Mouse (Mus musculus): Measurements from ENCODE around the gene Acp7. TPM values are rescaled to one million over a fixed set of nuclear protein-coding genes. Genes with fewer than 3 reads are reported as not detected.

Acp7 gene
- total and polyA plus RNA-seq, 2 experiments = not detected

DNA sequence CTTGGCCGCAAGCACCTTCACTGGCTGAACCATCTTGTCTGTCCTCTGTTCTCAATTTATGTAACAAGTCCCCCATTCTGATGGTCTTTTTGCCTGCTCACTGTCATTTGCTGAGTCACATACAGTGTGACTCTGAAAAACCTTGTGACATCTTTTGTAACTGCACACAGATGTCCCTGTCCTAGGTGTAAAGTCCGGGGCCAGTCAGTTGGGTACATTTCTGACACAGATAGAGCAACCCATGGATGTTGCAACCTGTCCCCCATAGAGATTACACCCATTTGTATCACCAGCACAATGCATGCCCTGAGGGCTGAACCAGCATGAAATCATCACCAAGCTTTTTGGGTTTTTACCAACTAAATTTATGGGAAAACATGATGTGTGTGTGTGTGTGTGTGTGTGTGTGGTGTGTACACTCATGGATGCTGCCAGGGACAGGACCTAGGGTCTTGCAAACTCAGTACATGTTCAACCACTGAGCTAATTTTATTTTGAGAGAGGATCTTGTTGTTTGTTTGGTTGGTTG lies 14.9 kb upstream of the Acp7 start:
- peak overlapping the region; percentile 62 for H3K27ac ChIP-seq (replicated peaks; ENCODE audit: insufficient read depth, low read depth, low read length)
- 44% methylated on average over 2 of the region's 2 CpGs for WGBS
- no peak overlapping the region for H3K9ac ChIP-seq (ENCODE audit: low read depth, low read length)
- no peaks in the 10 kb centered on the region for H3K27me3 ChIP-seq (ENCODE audit: control insufficient read depth, insufficient read depth, low read length)
- no peaks in the 10 kb centered on the region for H3K36me3 ChIP-seq (ENCODE audit: control insufficient read depth, insufficient read depth, low read length)
- no peaks in the 10 kb centered on the region for H3K79me2 ChIP-seq (ENCODE audit: control insufficient read depth, insufficient read depth, low read length)
- H3K4me3 ChIP-seq (ENCODE audit: insufficient read depth, low read depth, low read length) = no peak overlapping the region
- peaks cover 6% of the 10 kb centered on the region; the same call in 1 of the 2 replicates for H3K4me1 ChIP-seq (ENCODE audit: control insufficient read depth, insufficient read depth, low read length)
- no peak for TF ChIP-seq CTCF (IDR thresholded peaks at IDR 0.05; ENCODE audit: low read depth, low read length)
- TF ChIP-seq POLR2A (IDR thresholded peaks at IDR 0.05; ENCODE audit: extremely low read depth, insufficient read depth, low read length) = no peak
- peak; percentile 92 for DNase-seq (ENCODE audit: extremely low read depth, low read depth, low spot score)

DNA sequence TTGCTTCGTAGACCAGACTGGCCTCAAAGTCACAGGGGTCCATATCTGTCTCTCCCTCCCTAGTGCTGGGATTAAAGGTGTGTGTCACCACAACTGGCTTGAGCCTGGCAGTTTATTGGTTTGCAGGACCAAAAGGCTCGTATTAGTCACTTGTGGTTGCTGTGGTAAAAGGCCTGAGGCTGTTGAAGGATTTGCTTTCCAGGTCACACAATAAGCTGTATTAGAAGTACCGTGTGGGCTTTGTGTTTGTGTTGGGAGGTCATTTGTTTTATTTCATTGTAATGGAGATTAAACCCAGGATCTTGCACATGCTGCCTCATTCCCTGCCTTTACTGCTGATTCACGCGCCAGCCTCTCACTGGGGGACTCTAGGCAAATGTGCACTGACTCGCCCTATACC lies 14.2 kb upstream of the Acp7 start:
- no peak for DNase-seq (ENCODE audit: extremely low read depth, low read depth, low spot score)
- 89% methylated on average over 6 of the region's 6 CpGs for WGBS
- H3K36me3 ChIP-seq (ENCODE audit: control insufficient read depth, insufficient read depth, low read length) = no peaks in the 10 kb centered on the region
- no peak overlapping the region for H3K9ac ChIP-seq (ENCODE audit: low read depth, low read length)
- H3K27ac ChIP-seq (replicated peaks; ENCODE audit: insufficient read depth, low read depth, low read length) = peak overlapping the region; percentile 59
- TF ChIP-seq POLR2A (IDR thresholded peaks at IDR 0.05; ENCODE audit: extremely low read depth, insufficient read depth, low read length) = no peak
- TF ChIP-seq CTCF (IDR thresholded peaks at IDR 0.05; ENCODE audit: low read depth, low read length) = no peak
- no peaks in the 10 kb centered on the region for H3K79me2 ChIP-seq (ENCODE audit: control insufficient read depth, insufficient read depth, low read length)
- peaks cover 6% of the 10 kb centered on the region; the same call in 1 of the 2 replicates for H3K4me1 ChIP-seq (ENCODE audit: control insufficient read depth, insufficient read depth, low read length)
- no peak overlapping the region for H3K4me3 ChIP-seq (ENCODE audit: insufficient read depth, low read depth, low read length)
- H3K27me3 ChIP-seq (ENCODE audit: control insufficient read depth, insufficient read depth, low read length) = no peaks in the 10 kb centered on the region

DNA sequence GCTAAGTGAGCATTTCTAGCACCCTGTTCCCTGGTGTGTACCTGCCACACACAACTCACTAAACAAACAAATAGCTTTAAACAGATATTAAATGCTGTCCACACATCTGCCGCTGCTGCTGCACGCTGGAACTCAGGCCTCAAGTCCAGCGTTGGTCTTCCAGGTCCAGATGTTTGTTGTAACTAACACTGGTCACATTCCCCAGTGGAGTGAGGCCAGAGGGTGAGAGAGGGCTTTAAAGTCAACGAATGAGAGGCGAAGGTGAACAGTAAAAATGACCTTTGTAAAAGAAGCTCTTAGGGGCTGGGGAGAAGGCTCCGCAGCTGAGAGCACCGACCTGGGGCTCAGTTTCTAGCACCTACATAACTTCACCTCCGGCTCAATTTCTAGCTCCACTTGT lies 10.4 kb upstream of the Acp7 start:
- Histone ChIP-seq H3K79me2 (ENCODE audit: control insufficient read depth, insufficient read depth, low read length) (no peaks in the 10 kb centered on the region), H3K9ac (ENCODE audit: low read depth, low read length) (no peak overlapping the region), H3K27me3 (ENCODE audit: control insufficient read depth, insufficient read depth, low read length) (no peaks in the 10 kb centered on the region), H3K4me3 (ENCODE audit: insufficient read depth, low read depth, low read length) (no peak overlapping the region), H3K4me1 (ENCODE audit: control insufficient read depth, insufficient read depth, low read length) (peaks cover 6% of the 10 kb centered on the region; the same call in 1 of the 2 replicates), H3K27ac (replicated peaks; ENCODE audit: insufficient read depth, low read depth, low read length) (no peak overlapping the region), H3K36me3 (ENCODE audit: control insufficient read depth, insufficient read depth, low read length) (no peaks in the 10 kb centered on the region)
- DNase-seq (ENCODE audit: extremely low read depth, low read depth, low spot score) = no peak
- 59% methylated on average over 8 of the region's 8 CpGs for WGBS
- no peak for TF ChIP-seq POLR2A (IDR thresholded peaks at IDR 0.05; ENCODE audit: extremely low read depth, insufficient read depth, low read length)
- TF ChIP-seq CTCF (IDR thresholded peaks at IDR 0.05; ENCODE audit: low read depth, low read length) = no peak

DNA sequence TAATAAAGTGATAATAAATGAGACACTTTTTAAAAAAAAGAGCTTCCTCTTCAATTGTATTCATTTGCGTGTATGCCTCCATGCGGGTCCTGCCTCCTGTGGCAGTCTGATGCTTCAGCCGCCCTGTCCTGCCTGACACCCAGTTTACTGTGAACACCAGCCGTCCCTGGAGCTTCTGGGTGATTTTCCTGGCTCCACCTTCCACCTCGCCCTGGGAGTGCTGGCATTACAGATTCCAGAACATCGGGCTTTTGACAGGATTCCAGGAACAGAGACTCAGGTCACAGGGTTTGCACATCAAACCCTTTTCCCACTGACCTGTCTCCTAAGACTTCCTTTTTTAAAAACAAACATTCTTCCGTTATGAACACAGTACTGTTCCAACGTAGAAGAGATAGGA lies 6.4 kb upstream of the Acp7 start:
- Histone ChIP-seq H3K27me3 (ENCODE audit: control insufficient read depth, insufficient read depth, low read length) (no peaks in the 10 kb centered on the region), H3K36me3 (ENCODE audit: control insufficient read depth, insufficient read depth, low read length) (no peaks in the 10 kb centered on the region), H3K27ac (replicated peaks; ENCODE audit: insufficient read depth, low read depth, low read length) (no peak overlapping the region), H3K79me2 (ENCODE audit: control insufficient read depth, insufficient read depth, low read length) (no peaks in the 10 kb centered on the region), H3K4me3 (ENCODE audit: insufficient read depth, low read depth, low read length) (no peak overlapping the region), H3K9ac (ENCODE audit: low read depth, low read length) (no peak overlapping the region), H3K4me1 (ENCODE audit: control insufficient read depth, insufficient read depth, low read length) (no peaks in the 10 kb centered on the region)
- 11% methylated on average over 8 of the region's 8 CpGs for WGBS
- TF ChIP-seq POLR2A (IDR thresholded peaks at IDR 0.05; ENCODE audit: extremely low read depth, insufficient read depth, low read length) (no peak), CTCF (IDR thresholded peaks at IDR 0.05; ENCODE audit: low read depth, low read length) (no peak)
- peak; percentile 68 for DNase-seq (ENCODE audit: extremely low read depth, low read depth, low spot score)

DNA sequence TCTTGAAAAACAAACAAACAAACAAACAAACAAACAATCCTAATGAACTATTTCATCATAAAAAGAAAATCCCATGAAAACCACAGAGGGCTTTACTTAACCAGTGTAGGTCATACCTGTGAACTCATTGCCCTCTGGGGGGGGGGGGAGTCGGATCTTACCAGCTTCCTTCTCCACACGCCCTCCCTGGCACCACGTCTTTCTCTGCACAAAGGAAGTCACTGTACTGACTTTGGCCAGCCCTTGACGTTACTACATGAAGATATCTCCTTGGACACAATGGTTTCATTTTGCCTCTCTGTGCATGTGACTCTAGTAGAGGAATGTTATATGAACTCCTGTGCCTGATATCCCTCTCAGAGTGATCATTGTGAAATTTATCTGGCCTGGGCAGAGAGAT lies 3.0 kb upstream of the Acp7 start:
- Histone ChIP-seq H3K27me3 (ENCODE audit: control insufficient read depth, insufficient read depth, low read length) (peaks cover 7% of the 10 kb centered on the region; the same call in 1 of the 2 replicates), H3K27ac (replicated peaks; ENCODE audit: insufficient read depth, low read depth, low read length) (no peak overlapping the region), H3K4me3 (ENCODE audit: insufficient read depth, low read depth, low read length) (no peak overlapping the region), H3K4me1 (ENCODE audit: control insufficient read depth, insufficient read depth, low read length) (no peaks in the 10 kb centered on the region), H3K79me2 (ENCODE audit: control insufficient read depth, insufficient read depth, low read length) (no peaks in the 10 kb centered on the region), H3K36me3 (ENCODE audit: control insufficient read depth, insufficient read depth, low read length) (no peaks in the 10 kb centered on the region), H3K9ac (ENCODE audit: low read depth, low read length) (no peak overlapping the region)
- TF ChIP-seq POLR2A (IDR thresholded peaks at IDR 0.05; ENCODE audit: extremely low read depth, insufficient read depth, low read length) (no peak), CTCF (IDR thresholded peaks at IDR 0.05; ENCODE audit: low read depth, low read length) (no peak)
- 56% methylated on average over 4 of the region's 4 CpGs for WGBS
- DNase-seq (ENCODE audit: extremely low read depth, low read depth, low spot score) = no peak

DNA sequence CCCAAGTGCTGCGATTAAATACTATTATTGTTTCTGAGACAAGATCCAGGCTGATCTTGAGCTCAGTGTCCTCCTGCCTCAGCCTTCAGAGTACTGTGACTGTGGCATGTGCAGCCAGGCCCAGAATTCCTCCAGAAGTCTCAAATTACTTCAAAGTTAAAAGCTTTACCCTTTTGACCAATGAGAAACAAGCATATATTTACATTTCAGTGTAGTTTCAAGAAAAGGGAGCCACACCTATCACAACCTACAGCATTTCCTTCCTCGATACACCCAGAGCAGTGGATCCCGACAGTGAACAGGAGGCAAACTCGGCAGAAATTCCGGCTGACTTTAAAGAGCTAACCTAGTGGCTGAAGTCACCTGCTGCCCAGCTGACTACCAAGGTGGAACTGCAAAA lies 6.3 kb downstream of the Acp7 start:
- TF ChIP-seq CTCF (IDR thresholded peaks at IDR 0.05; ENCODE audit: low read depth, low read length) = no peak
- TF ChIP-seq POLR2A (IDR thresholded peaks at IDR 0.05; ENCODE audit: extremely low read depth, insufficient read depth, low read length) = no peak
- WGBS = 75% methylated on average over 5 of the region's 5 CpGs
- H3K27me3 ChIP-seq (ENCODE audit: control insufficient read depth, insufficient read depth, low read length) = no peaks in the 10 kb centered on the region
- H3K36me3 ChIP-seq (ENCODE audit: control insufficient read depth, insufficient read depth, low read length) = no peaks in the 10 kb centered on the region
- no peak overlapping the region for H3K9ac ChIP-seq (ENCODE audit: low read depth, low read length)
- no peak overlapping the region for H3K4me3 ChIP-seq (ENCODE audit: insufficient read depth, low read depth, low read length)
- H3K27ac ChIP-seq (replicated peaks; ENCODE audit: insufficient read depth, low read depth, low read length) = no peak overlapping the region
- no peaks in the 10 kb centered on the region for H3K4me1 ChIP-seq (ENCODE audit: control insufficient read depth, insufficient read depth, low read length)
- no peak for DNase-seq (ENCODE audit: extremely low read depth, low read depth, low spot score)
- H3K79me2 ChIP-seq (ENCODE audit: control insufficient read depth, insufficient read depth, low read length) = no peaks in the 10 kb centered on the region
